Mouse (Mus musculus): ENCODE measurements at regions not wholly inside any gene's neighbourhood (a gene's known extent, or its start where the extent isn't known, plus 50 kb on each side); places are given as distances from the start of the nearest gene placed in this dataset.

DNA sequence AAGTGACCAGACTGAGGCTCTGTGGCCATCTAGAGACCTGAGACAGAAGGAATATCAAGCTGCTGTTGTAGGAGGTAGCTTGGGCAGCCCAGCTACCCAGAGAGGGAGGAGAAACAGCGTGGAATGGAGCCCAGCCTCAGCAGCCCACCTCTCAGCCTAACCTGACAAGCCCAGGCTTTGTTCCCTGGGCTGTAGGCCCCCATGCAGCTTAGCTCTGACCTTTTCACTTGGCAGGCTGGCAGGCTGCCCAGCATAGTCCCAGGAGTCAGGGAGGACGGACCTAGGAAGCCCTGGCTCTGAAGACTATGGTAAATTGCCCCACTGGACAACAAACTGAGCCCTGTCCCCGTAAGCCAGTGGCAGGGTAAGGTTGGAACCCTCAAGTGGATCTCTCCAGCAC, 141.8 kb upstream of the Csf3r start:
- no peak for DNase-seq (ENCODE audit: low spot score)

DNA sequence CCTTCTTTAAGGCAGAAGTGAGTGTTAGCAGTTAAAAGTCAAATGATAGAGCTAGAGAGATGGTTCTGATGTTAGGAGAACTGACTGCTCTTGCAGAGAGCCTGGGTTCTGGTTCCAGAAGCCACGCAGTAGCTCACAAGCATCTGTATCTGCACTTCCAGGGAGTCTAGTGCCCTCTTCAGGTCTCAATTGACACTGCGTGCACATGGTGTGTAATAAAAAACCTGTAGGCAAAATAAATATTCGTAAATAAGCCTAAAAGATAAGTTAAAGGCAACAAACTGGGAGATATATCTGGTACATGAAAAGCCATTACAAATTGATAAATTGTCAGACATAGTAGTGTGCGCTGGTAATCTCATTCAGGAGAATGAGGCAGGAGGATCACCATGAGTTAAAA, 133.8 kb upstream of the Csf3r start:
- no peak for DNase-seq (ENCODE audit: low spot score)

DNA sequence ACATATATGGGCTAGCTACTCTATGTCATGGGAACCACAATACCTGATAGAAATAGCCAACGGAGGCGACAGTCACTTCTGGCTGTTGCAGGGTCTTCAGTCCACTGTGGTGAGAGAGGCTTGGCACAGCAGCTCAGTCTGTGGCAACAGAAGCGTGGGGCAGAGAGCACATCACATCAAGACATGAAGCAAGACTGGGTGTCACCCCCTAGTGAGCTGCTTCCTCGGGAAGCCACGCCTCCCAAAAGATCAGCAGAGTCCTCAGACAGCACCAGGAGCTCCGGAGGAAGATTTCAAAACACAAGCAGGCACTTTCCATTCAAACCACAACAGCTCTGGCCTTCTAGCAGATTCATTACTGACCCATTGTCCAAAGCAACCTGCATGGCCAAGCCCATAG, 131.2 kb upstream of the Csf3r start:
- no peak for DNase-seq (ENCODE audit: low spot score)

GRCm38 (mm10) chr4:125897707-125898106, 126.6 kb upstream of the Csf3r start:
- DNase-seq (ENCODE audit: low spot score), result no peak

DNA sequence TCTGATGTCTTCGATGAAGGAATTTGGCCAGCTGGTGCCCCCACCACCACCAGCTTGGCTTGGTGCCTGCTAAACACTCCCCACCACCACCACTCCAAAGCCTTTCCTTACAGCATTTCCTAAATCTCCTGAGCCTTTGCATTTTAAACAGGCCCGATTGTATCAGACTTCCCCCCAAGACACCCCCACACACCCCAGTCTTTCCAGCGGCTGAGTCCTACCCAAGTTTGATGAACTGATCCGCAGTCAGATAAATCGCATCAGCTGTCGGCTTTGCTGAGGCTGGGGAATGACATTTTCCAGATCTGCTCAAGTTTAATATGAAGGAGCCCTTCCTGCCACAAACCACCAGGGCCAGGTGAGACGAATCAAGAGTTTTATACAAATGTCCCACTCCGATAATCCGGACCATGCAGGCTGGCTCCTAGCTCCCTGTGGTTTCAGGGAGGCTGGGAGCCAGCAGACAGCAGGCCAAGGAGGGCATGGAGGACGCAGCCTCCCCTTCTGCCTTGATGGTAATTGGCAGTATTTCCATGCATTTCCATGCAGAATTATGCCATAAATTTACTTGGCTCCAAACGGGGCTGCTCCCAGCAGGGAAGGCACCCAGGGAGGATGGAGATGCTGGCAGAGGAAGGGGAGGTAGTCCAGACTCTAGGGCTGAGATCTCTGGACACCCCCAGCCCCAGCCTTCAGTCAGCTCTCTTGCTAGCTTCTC, 125.6 kb upstream of the Csf3r start:
- DNase-seq (ENCODE audit: low spot score), result no peak

DNA sequence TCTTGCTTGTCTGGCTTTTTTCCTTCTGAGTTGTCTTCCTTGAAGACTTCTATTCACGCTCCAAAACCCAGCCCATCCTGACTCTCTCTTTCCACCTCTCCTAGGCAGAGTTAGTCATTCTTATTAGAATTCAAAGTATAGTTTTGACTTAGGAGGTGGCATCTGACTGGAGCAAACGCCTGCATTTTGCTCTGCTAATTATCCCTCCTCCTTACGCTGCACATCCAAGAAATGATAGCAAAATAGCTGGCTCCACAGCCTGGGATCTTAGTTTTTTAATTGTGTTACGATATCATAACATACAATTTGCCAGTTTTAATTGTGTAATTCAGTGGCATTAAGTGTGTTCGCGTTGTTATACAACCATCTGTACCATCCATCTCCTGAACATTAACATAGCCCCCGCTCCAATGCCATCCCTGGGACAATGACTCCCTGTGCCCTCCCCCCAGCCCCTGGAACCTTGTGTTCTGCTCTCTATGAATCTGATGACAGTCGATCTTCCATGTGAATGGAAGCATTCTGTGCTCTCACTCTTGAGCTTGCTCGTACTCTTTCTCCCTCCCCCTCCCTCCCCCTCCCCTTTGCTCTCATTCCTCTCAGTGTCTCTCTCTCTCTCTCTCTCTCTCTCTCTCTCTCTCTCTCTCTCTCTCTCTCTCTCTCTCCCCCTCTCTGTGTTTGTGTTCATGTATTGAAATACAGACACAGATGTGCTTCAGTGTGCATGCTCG, 122.6 kb upstream of the Csf3r start:
- DNase-seq (ENCODE audit: low spot score), result no peak

DNA sequence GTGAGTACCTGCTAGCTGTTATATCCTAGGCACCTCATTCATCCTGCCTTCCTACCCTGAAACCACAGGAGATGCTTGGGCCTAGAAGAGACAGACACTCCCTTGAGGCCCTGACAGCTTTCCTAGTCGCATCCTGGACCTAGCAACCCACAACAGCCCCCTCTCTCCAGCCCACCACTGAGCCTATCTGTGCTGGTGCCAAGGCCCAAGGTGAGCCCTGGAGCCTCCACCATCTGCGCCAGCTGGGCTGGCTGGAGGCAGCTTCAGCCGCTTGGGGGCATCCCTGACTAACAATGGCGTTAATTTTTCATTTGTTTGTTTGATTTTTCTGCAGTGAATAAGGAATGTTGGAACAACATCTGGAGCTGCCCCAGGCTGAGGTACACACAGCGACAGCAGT, 118.1 kb upstream of the Csf3r start:
- no peak for DNase-seq (ENCODE audit: low spot score)

DNA sequence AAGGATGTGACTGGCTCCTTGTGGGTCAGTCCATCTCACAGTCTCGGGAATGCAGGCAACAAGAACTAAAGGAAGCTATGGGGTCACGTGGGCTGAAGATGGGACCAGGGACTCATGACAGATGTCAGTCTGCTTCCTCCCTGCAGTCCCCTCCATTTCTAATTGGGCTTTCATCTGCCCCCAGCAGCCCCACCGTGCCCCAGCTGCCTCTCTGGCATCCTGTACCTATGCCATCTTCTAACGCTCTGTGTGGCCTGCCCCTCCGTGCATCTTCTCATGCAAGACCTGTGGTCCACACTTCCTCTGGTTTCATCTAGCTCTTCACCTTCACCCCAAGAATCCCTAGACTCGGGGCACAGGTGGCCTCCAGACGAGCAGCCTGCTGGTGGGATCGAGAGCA, 115.4 kb upstream of the Csf3r start:
- no peak for DNase-seq (ENCODE audit: low spot score)

DNA sequence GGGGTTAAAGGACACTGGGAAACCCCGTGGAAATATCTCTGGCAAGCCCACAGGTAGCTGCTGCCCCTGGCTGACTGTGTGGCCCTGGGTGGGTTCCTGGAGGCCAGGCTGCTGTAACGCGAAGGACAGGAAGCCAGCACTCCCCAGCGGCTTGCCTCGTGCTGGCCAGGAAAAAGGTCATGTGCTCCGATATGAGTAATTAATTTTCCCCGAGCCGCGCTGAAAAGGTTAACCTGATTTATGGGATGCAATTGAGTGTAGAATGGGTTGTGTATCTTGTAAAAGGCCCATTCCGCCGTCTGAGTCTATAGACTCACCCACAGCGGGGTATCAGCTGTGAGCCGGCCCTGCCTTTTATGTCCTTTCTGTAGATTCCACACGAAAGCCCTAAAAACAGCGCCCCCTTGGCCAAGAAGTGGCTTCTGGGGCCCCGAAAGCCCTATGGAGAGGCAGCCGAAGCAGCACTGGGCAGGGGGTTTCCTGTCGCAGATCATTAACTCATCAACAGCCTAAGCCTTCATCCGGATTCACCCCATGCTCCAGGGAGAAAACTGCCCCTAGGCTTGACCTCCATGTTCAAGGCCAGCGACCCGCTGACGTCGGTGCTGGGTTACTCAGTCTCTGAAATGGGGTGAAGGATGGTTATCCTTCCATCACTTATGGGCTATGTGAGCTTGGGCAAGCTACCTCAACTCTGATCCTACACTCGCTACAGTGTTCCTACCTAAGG, 112.6 kb upstream of the Csf3r start:
- no peak for DNase-seq (ENCODE audit: low spot score)

DNA sequence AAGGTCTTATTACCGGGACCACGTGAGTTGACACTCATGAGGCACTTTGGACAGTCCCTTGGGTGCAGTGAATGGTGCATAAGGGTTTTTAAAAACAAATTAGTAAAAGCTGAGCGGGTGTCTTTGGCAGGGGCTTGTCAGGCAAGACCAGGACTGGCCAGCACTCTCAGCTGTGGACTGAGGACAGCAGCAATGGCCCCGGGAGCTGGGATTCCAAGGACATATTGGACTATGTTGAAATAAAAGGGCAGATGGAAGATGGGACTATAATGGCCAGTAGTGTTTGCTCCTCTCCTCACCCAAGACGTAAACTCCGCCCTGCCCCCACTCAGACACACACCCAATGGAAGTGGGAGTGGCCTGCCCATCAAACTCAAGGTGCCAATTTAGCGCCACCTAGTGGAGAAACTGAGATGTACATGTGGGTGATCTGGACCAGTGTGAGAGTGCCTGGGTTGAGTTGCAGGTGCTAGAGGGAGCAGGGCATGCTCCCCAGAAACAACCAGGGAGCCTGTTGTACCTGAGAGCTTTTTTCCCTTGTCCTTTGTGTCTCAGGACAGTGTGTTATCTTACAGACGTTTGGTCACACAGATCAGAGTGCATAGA, 111.8 kb upstream of the Csf3r start:
- no peak for DNase-seq (ENCODE audit: low spot score)

GRCm38 (mm10) chr4:125915166-125915565, 109.2 kb upstream of the Csf3r start:
- no peak for DNase-seq (ENCODE audit: low spot score)

- DNase-seq (ENCODE audit: low spot score), result no peak
Measured at GRCm38 (mm10) chr4:125917210-125917609, 107.1 kb upstream of the Csf3r start.

DNA sequence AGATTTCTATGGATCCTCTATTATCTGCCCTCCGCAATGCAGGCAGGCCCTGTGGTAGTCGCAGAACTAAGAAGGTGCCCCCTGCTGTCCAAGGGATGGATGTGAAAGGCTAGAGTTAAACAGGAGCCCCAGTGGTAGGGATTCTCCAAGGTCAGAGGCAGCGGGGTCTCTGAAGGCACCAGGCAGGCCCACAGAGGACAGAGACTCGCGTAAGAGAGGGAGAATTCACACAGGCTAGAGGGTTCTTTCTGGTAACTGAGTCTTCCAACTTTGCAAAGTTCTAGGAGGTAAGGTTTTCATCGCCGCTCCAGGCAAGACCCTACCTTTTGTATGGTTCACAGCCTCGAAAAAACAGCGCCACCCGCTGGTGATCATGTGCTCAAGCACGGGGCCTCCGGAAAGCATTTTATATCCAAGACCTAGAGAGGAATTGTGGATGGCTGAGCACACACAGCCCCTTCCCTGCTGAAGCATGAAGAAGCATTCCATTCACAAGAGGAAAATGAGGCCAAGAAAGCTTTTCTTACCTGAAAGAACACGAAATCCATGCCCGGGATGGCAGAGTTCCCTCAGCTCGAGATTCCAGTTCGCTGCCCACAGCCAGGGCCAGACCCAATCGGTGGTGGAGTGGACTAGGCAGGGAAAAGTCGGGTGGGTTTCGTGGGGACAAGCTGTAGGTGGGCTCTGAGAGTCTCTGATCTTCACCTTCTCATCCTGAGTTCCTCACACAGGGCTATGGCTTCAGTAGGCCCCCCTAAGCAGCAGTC, 102.6 kb upstream of the Csf3r start:
- no peak for DNase-seq (ENCODE audit: low spot score)

DNA sequence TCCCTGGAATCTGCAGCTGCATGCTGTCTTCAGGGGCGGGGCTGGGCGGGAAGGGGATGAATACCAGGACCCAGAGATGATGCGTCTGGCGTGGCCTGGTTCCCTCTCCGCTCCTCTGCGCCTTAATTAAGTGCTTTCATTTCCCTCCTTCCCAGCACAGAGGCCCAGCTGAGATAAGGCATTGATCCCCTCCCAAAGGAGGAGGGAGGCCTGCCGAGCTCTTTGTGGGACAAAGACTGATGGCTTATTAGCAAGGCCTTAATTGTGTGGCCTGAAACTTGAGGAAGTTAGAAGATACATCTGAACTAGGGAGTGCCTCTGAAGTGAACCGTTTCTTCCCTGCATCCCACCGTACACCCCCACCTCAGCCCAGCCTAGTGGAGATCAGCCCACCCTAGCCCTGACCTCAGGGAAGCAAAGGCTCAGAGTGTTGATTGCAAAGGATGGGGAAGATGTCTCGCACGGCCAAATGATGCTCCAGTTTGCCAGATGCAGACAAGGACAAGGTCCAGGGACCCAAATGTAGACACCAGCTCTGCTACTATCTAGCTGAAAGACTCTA, 102.0 kb upstream of the Csf3r start:
- no peak for DNase-seq (ENCODE audit: low spot score)

DNA sequence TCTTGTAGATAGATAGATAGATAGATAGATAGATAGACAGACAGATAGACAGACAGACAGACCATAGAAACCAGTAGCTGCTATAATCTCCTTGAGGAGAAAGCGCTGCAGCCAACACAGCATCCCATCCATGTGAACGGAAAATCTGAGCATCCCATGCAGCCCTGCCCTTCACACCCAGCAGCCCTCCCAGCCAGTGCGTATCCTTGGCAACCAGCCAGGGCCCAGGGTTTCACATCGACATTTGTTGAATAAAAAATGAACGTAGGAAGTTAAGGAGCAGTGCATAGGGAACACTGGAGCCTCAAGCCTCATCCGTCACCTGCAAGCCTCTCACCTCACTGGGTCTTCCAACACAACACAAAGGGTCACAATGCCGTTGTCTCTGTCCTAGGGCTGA, 101.1 kb upstream of the Csf3r start:
- no peak for DNase-seq (ENCODE audit: low spot score)

- no peak for DNase-seq (ENCODE audit: low spot score)
Measured at GRCm38 (mm10) chr4:125928196-125928595, 96.2 kb upstream of the Csf3r start.

DNA sequence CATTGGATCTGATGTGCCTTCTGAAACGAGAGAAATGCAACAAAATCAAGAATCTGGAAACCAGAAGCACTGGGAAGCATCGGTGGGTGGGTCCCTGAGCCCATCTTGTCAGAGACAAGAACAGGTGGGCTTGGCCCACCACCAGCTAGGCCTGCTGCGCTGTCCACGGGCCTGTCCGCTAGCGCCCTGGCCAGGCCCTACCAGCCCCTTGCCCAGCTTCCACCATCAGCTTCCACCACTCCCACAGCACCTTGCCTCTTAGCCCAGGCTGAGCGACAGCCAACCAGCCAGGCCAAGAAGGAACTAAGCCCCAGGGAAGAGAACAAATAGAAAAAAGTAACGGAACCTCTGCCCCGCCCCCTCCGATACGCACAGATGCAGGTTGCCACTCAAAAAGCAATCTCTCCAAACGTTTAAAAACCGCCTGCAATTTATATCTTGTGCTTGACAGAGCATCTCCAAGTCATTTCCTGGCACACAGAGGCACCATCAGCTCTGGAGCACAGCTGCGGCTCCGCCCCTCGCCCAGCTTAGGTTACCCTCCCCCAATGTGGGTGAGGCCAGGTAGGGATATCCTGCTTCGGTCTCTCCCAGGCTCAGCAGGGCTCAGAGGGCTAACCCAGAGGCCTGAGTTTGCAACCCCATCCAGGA, 95.1 kb upstream of the Csf3r start:
- no peak for DNase-seq (ENCODE audit: low spot score)

- no peak for DNase-seq (ENCODE audit: low spot score)
Measured at GRCm38 (mm10) chr4:125930764-125931163, 93.6 kb upstream of the Csf3r start.

DNA sequence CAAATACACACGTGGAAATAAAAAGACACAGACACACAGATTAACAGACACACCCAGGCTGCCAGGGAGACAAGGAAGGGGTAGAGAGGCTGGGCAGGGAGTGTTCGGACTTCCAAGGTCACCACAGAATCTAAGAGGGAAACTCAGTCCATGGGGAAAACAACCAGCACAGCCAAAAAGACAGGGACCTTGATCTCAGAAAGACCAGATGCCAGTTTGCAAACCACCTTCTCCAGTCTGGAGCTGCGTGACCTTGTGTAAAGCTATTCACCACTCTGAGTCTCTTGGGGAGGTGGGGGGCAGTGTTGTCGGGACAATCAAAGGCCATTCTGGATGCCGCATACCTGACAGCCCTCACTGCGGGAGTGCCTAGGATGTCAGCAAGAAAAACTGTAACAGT, 93.0 kb upstream of the Csf3r start:
- no peak for DNase-seq (ENCODE audit: low spot score)

GRCm38 (mm10) chr4:125932036-125932756, 92.2 kb upstream of the Csf3r start:
- no peak for DNase-seq (ENCODE audit: low spot score)
